Mouse (Mus musculus): Measurements from ENCODE around the gene Tufm. TPM values are rescaled to one million over a fixed set of nuclear protein-coding genes. Genes with fewer than 3 reads are reported as not detected.

Gene Tufm
- polyA plus RNA-seq, 1 experiment from 2014 or later, result 57.7 TPM

DNA sequence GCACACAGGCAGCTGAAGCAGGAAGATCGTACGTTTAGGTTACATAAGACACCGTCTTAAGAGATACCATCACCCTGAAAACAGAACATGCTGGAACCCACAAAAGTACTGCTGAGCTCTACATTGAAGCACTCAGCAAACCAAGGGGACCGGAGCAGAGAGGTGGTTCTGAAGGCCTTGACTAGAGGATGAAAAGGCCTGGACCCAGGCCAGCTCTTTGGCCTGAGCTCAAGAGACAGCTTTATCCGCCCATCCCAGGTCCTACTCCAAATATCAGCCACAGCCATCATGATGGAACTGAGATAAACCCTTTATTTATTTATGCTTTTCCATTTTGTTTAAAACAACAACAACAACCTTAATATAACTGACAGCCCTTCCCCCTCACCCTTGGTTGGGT, 20.5 kb upstream of the Tufm start:
- ATAC-seq (no peak), DNase-seq (no peak)
- TF ChIP-seq CTCF (IDR thresholded peaks at IDR 0.05; ENCODE audit: low read depth) (no peak), EP300 (IDR thresholded peaks at IDR 0.05; ENCODE audit: low read depth) (no peak)
- Histone ChIP-seq H3K9me3 (ENCODE audit: low read length) (no peaks in the 10 kb centered on the region), H3K4me2 (ENCODE audit: low read depth, low read length) (no peak overlapping the region), H3K4me1 (ENCODE audit: insufficient read depth) (peaks cover 22% of the 10 kb centered on the region), H3K4me3 (ENCODE audit: low read depth, low read length) (no peak overlapping the region), H3K27ac (ENCODE audit: low read depth) (no peak overlapping the region), H3K36me3 (replicated peaks; ENCODE audit: insufficient read depth, low read length) (peaks cover 42% of the 10 kb centered on the region), H3K27me3 (ENCODE audit: insufficient read depth, low read length) (no peaks in the 10 kb centered on the region), H3K9ac (replicated peaks) (no peak overlapping the region)
- 61% methylated on average over 5 of the region's 5 CpGs for WGBS (ENCODE audit: insufficient replicate concordance)

DNA sequence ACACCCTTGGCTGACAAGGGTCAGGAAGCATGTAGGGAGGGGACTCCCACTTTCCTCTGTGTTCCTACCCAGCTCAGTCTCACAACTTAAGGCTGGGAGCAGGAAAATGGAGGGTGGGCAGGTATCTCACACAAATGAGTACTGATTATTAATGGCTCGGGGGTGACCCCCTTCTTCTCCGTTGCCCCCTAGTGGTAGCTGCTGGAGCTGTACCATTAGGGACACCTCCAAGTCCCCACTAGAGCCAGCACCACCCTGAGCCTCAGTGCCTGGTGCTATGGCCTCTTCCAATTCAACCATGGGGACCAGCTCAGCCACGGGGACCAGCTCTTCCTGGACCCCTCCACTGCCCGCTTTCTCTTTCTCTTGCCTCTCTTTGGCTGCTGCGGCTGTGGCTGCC, 19.9 kb upstream of the Tufm start:
- H3K36me3 ChIP-seq (replicated peaks; ENCODE audit: insufficient read depth, low read length), result peaks cover 43% of the 10 kb centered on the region

DNA sequence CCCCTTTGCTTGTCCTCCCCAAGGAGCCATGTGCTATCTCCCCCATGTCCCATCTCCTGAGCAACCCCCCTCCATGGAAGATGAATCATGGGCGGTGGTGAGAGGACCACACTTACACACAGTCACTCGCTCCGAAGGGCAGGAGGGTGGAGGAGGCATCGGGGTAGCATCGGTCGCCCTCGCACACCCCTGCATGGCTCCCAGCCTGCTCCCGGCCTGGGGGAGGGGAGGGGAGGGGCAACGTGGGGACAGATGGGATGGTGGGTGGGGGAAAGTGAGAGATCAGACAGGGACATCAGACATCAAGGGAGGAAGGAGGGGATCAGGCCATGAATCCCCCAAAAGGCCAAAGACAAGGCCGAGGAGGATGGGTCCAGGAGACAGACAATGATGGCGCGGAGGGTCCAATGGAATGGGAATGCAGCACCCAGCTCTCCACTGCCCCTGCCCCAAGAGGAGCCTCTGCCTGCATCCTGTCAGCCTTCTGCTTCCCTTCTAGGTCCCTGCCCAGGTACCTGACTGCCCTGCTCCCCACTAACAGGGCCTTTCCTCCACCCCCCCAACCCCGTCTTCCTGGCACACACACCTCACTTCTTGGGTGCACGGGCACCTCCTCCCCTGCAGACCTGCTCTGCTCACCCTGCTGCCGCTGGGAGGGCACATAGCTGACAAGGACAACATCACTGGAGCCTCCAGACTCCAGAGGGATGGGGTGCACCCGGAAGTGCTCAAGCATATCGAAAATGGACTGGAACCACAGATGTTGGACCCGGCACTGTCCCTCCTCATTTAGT, 19.1 kb upstream of the Tufm start:
- Histone ChIP-seq H3K4me3 (ENCODE audit: low read depth, low read length) (no peak overlapping the region), H3K36me3 (replicated peaks; ENCODE audit: insufficient read depth, low read length) (peaks cover 48% of the 10 kb centered on the region), H3K9ac (replicated peaks) (no peak overlapping the region), H3K4me2 (ENCODE audit: low read depth, low read length) (no peak overlapping the region), H3K27ac (ENCODE audit: low read depth) (no peak overlapping the region), H3K27me3 (ENCODE audit: insufficient read depth, low read length) (no peaks in the 10 kb centered on the region), H3K9me3 (ENCODE audit: low read length) (no peaks in the 10 kb centered on the region), H3K4me1 (ENCODE audit: insufficient read depth) (peaks cover 26% of the 10 kb centered on the region)
- 88% methylated on average over 18 of the region's 18 CpGs for WGBS (ENCODE audit: insufficient replicate concordance)
- DNase-seq, result no peak
- ATAC-seq, result no peak
- no peak for TF ChIP-seq CTCF (IDR thresholded peaks at IDR 0.05; ENCODE audit: low read depth)
- TF ChIP-seq EP300 (IDR thresholded peaks at IDR 0.05; ENCODE audit: low read depth), result no peak

More for the DNA sequence above, 19.9 kb upstream of the Tufm start:
- Histone ChIP-seq H3K4me1 (ENCODE audit: insufficient read depth) (peaks cover 22% of the 10 kb centered on the region), H3K27me3 (ENCODE audit: insufficient read depth, low read length) (no peaks in the 10 kb centered on the region), H3K9ac (replicated peaks) (no peak overlapping the region), H3K4me3 (ENCODE audit: low read depth, low read length) (no peak overlapping the region), H3K27ac (ENCODE audit: low read depth) (no peak overlapping the region), H3K4me2 (ENCODE audit: low read depth, low read length) (no peak overlapping the region), H3K9me3 (ENCODE audit: low read length) (no peaks in the 10 kb centered on the region)
- WGBS (ENCODE audit: insufficient replicate concordance), result 45% methylated on average over 5 of the region's 5 CpGs
- peak; percentile 46; the same call in 1 of the 2 replicates for ATAC-seq
- TF ChIP-seq CTCF (IDR thresholded peaks at IDR 0.05; ENCODE audit: low read depth) (peak; percentile 75), EP300 (IDR thresholded peaks at IDR 0.05; ENCODE audit: low read depth) (no peak)
- DNase-seq, result peak; percentile 74

DNA sequence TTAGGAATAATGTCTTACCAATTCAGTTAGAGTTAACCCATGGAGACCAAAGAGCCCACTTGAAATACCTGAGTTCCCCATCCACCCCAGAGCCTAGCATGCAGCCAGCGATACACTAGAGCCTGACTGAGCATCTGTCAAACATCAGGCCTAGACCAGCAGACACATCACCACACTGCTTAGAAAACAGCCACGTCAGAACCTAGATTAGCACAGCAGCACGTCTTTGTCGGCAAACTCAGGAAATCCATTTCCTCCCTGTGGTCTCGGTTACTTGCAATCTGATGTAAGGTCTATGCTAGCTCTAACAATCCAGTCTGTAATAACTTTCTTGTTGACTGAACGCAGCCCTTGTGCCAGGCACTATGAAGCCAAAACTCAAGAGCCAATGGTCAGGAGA, 17.1 kb upstream of the Tufm start:
- ATAC-seq (no peak), DNase-seq (no peak)
- H3K4me3 ChIP-seq (ENCODE audit: low read depth, low read length), result no peak overlapping the region
- peak overlapping the region; percentile 45; the same call in 1 of the 2 replicates for H3K27ac ChIP-seq (ENCODE audit: low read depth)
- H3K36me3 ChIP-seq (replicated peaks; ENCODE audit: insufficient read depth, low read length), result peaks cover 48% of the 10 kb centered on the region
- H3K9me3 ChIP-seq (ENCODE audit: low read length), result no peaks in the 10 kb centered on the region
- 0 out of 2 replicates have a peak overlapping the region, but pooled peaks have one; percentile 18 for H3K4me2 ChIP-seq (ENCODE audit: low read depth, low read length)
- no peaks in the 10 kb centered on the region for H3K27me3 ChIP-seq (ENCODE audit: insufficient read depth, low read length)
- no peak overlapping the region for H3K9ac ChIP-seq (replicated peaks)
- no peak for TF ChIP-seq EP300 (IDR thresholded peaks at IDR 0.05; ENCODE audit: low read depth)
- TF ChIP-seq CTCF (IDR thresholded peaks at IDR 0.05; ENCODE audit: low read depth), result no peak
- 34% methylated on average over 6 of the region's 6 CpGs for WGBS (ENCODE audit: insufficient replicate concordance)
- H3K4me1 ChIP-seq (ENCODE audit: insufficient read depth), result peaks cover 30% of the 10 kb centered on the region

DNA sequence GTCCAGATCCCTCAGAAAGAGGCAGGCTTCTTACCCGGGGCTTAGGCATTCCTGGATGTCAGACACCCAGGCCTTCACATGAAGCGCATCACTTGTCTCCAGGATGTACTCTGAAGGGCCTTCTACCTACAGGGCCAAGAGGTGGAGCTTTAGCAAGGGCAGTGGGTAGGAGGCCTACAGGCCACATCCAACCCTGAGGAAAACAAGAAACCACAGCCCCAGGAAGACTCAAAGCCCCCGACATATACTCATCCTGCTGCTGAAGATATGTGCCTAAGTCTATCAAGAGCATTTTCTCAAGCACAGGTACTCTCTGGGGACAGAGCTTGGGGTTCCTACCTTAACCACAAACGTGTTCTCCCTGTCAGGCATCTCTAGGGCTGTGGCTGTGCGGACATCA, 15.8 kb upstream of the Tufm start:
- peaks cover 33% of the 10 kb centered on the region for H3K4me1 ChIP-seq (ENCODE audit: insufficient read depth)
- DNase-seq (no peak), ATAC-seq (no peak)
- H3K27ac ChIP-seq (ENCODE audit: low read depth), result no peak overlapping the region
- no peaks in the 10 kb centered on the region for H3K9me3 ChIP-seq (ENCODE audit: low read length)
- no peak for TF ChIP-seq CTCF (IDR thresholded peaks at IDR 0.05; ENCODE audit: low read depth)
- no peak for TF ChIP-seq EP300 (IDR thresholded peaks at IDR 0.05; ENCODE audit: low read depth)
- 78% methylated on average over 5 of the region's 5 CpGs for WGBS (ENCODE audit: insufficient replicate concordance)
- H3K36me3 ChIP-seq (replicated peaks; ENCODE audit: insufficient read depth, low read length), result peaks cover 45% of the 10 kb centered on the region
- H3K4me2 ChIP-seq (ENCODE audit: low read depth, low read length), result peak overlapping the region; percentile 98; the same call in 1 of the 2 replicates
- H3K27me3 ChIP-seq (ENCODE audit: insufficient read depth, low read length), result no peaks in the 10 kb centered on the region
- H3K9ac ChIP-seq (replicated peaks), result no peak overlapping the region
- H3K4me3 ChIP-seq (ENCODE audit: low read depth, low read length), result no peak overlapping the region

DNA sequence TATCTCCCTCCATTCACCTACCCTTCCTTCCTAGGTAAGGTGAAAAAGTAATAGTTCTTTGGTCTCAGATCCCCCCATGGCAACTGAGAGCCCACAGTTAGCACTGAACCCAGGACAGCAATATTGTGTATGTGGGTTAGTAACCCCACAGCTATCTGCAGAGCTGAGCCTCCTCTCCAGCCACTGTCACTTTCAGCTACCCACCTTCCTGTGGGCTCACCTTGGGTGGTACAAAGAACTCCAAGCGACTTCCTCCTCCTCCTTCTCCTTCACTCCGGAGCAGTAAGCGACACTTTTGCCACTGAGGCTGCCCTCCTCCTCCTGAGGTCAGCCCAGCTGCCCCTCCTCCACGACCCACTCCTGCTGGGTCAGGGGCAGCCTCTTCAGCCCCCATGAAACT, 15.3 kb upstream of the Tufm start:
- no peaks in the 10 kb centered on the region for H3K9me3 ChIP-seq (ENCODE audit: low read length)
- no peak for ATAC-seq
- TF ChIP-seq CTCF (IDR thresholded peaks at IDR 0.05; ENCODE audit: low read depth) (no peak), EP300 (IDR thresholded peaks at IDR 0.05; ENCODE audit: low read depth) (no peak)
- H3K27me3 ChIP-seq (ENCODE audit: insufficient read depth, low read length), result no peaks in the 10 kb centered on the region
- 42% methylated on average over 4 of the region's 4 CpGs for WGBS (ENCODE audit: insufficient replicate concordance)
- no peak for DNase-seq
- H3K4me2 ChIP-seq (ENCODE audit: low read depth, low read length), result peak overlapping the region; percentile 98; the same call in 1 of the 2 replicates
- H3K27ac ChIP-seq (ENCODE audit: low read depth), result peak overlapping the region; percentile 98; the same call in 1 of the 2 replicates
- H3K36me3 ChIP-seq (replicated peaks; ENCODE audit: insufficient read depth, low read length), result peaks cover 42% of the 10 kb centered on the region
- H3K9ac ChIP-seq (replicated peaks), result no peak overlapping the region
- H3K4me1 ChIP-seq (ENCODE audit: insufficient read depth), result peaks cover 37% of the 10 kb centered on the region
- no peak overlapping the region for H3K4me3 ChIP-seq (ENCODE audit: low read depth, low read length)
